Mouse (Mus musculus) c-Kit-negative CD71-positive TER-119-positive erythroid progenitor cells, embryonic 14.5 days (primary cell): ENCODE measurements around the gene Kdsr.

ENCODE experiments used
- DNase-seq: peaks from one replicate; pipeline ENCODE4 v3.0.0-alpha.2; 2013; ENCODE audit warnings: low read depth, low spot score

Gene Kdsr

DNA sequence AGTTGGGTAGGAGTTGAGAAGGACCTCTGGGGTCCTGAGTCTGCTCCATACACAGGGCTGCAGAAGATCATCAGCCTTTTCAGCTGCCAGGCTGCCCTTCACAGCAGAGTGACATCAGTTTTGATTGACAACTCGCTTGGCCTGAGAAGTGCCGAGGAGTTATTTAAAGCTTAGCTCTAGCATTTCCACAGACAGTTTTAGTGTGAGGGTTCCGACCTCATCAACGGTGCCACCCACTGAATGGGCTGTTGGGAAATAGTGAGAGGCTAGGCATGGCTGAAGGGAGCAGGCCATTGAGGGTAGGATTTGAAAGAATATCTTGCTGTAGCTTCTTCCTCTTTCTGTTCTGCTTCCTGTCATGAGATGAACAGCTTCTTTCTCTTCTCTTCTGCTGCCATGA is 63.9 kb downstream of the Kdsr start:
- DNase-seq: no peak

DNA sequence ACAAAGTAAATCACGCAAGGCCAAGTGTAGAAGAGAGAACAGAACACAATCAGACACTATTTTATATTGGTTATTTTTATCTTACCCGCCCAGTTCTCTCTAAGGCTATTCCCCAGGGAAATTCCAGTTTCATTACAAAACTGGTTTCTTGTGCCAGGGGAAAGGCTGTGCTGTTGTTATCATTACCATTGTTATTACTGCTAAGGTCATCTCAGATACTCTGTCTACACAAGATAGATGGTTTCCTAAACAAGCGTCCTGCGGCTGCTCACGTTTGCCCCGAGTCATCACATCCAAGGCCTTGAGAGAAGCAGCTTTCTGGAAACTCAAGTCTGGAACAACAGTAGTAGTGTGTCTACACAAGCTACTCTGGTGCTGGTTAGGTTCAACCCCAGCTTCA is 65.2 kb downstream of the Kdsr start:
- no peak for DNase-seq

DNA sequence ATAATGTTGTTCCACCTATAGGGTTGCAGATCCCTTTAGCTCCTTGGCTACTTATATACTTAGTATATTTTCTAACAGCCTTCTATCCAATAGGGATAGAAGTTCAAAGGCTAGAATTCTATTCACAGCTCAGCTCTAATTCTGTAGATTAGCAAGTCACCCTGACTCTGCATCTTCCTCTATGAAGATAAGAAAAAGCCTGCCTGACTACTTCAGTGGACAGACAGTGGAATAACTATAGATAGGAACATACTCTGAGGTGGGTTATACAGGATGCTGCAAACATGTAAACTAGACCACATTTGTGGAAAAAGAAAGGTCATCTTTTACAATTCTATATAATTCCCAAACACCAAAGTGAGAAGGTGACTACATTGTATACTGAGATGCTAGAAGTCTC is 66.9 kb downstream of the Kdsr start:
- peak; percentile 6 for DNase-seq

DNA sequence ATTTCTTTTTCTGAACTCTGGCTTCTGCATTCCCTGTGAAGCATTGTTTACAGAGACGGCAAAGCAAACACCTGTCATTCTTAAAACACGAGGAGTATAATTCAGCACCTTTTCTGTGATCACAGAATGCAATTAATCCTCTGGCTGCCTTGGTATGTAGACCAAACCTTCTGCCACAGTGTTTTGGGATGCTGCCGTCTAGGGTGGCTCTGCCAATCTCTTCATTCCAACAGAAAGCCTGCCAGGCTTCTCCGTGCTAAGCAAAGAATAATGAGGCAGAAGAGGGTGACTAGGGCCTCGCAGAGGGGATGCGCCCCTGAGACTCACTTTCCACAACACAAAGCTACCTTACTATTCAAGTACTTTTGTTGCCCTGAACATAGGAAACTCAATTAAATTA is 68.6 kb downstream of the Kdsr start:
- DNase-seq: no peak

DNA sequence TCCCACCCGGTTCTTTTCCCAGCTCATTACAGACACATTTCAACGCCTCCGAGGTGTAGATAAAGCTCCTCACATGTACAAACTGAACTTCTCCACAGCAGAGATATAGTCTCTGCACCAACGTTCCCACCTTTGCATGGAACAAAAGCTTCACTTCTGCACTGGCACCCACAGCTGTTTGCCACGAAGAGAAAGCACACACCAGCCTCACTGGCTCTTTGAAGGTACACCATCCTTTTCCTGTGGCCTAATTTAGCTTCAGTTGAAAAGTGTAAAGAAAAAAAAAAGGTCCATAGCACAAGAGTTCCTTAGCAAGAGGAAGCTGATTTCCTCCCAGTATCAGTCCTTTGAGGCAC is 71.4 kb downstream of the Kdsr start:
- no peak for DNase-seq

DNA sequence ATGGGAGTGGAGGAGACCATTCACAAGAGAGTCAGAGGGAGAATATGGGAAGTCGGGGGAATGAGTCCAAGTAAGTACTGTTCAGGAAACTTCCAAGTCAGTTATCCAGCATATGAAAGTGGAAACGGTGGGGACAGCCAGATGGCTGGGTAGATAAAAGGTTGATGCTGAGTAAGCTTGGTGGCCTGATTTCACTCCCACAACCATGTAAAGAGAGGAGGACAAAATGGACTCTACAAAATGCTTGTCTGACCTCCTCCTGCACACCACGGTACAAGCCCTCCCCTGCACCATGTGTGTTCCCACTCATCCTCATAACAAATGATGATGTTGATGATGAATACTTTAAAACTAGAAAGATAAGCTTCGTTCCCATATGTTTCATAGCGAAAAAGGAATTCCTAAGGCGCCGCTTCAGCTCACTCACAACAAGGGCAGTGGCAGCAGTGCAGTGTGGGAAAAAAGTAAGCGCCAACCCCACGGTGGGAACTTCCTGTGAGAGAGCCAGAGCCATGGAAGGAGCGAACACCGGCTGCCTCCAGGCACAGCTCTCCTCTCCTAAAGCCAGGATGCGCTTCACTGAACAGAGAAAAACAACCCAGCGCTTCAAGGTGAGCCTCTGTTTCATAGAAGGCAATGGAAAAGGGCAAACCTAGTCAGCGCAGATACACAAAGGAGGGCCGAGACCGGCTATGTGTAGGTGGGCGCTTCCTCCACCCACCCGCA is 71.9 kb downstream of the Kdsr start:
- no peak for DNase-seq

DNA sequence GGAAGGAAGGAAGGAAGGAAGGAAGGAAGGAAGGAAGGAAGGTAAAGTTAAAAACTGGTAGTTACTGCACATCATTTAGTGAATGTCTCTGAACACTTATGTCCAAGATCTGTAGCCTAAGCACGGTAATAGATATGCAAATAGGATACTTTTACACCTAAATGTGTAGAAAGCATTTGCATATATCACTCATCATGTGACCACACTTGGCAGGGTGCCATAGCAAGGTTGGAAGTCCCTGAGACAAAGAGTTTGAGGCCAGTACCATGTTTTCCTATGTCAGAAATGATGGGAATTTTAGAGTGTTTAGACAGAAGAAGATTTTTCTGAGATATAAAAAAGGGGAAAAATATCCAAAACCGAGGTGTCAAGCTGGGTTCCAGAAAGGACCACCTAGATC is 73.8 kb downstream of the Kdsr start:
- no peak for DNase-seq

DNA sequence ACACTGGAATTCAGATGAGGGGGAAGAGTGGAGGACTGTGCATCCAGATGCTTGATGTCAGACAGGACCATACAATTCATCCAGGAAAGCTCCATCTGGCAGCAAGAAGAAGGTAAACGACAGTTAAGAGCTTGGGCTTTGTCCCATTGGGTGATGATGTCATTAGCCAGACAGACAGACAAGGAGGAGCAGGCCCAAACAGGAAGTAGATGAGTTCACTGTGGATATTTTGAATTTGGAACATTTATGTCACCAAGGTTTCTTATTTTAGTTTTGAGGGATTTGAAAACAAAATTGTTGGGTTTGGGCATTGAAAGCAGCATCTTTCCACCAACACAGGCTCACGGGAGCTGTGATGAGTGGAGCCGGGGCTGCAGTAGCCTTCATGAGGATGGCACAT is 75.0 kb downstream of the Kdsr start:
- DNase-seq: no peak

DNA sequence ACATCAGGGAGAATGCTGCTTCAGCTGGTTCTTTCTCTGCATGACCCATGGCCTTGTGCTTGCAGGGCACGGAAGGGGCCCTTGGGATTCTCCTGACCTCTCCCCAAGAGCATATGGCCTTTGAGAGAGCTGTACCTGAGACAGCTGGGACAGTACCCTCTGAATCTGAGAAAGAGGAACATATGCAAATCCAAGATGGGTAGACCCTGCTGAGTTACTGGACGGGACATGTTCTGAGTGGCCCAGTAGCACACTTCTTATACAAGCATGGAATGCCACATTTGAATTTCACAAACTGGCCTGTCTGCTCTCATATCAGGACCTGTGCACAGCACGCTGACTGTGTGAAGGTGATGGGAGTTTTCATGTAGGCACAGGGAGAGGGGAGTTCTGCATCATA is 76.7 kb downstream of the Kdsr start:
- no peak for DNase-seq

DNA sequence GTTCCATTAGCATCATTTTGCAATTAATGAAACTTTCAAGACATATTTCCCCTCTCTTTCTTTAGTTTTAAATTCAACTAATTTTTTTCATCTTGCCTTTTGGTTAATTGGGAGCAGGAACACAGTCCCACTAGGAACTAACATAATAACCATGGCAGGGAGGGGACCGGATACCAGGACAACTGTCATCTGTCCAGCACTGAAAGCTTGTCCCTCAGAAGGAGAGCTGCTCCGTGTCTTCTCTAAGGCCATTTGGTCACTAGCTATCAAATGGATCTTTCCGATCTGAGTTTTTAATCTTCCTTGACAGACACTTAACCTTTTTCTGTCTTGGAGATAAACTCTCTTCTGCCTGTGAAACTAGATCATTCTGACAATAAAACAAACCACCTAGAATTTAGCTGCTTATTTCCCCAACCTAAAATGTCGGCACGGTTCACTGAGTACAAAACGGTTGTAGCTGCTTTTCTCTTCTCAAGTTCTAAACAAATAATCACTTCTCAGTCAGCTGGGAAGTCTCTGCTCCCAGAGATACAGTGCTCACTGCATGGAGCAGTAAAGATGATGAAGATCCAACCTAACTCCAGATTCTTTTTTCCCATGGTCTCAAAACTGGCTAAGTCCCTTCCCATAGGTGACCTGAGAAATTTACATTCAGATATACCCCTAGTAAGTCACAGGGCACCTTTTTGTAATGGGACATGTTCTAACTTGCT is 79.6 kb downstream of the Kdsr start:
- DNase-seq: no peak

DNA sequence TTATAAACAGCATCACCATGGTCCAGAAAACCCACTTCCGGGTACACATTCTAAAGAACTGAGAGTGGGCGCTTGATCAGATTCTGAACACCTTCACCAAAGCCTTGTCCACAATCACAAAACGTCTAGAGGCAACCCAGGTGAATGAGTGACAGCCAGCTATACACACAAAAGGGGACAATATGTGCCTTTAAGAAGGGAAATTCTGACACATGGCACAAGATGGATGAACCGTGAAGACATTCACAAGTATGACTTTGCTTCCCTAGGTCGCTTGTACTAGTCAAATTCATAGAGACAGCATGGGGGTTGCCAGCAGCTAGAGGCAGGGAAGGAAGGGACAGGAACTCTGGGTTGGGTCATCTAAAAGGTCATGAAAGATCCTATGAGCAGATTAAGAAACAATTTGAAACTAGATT is 81.5 kb downstream of the Kdsr start:
- DNase-seq: no peak
